Mouse (Mus musculus): ENCODE measurements around the gene Vmn2r99. TPM values are rescaled to one million over a fixed set of nuclear protein-coding genes. Genes with fewer than 3 reads are reported as not detected.

Vmn2r99 gene
- not detected in 4 replicates for total RNA-seq (2023)

GRCm38 (mm10) chr17:19361649-19362048 is at the start of gene Vmn2r99:
Vmn2r99 (plus strand) TSS chr17:19361949.

Other genes starting within 250 kb of the Vmn2r99 start
- not detected in 4 replicates for gene Vmn2r100, start 142.8 kb downstream of the Vmn2r99 start, total RNA-seq (2023)
- gene Vmn2r101, start 215.3 kb downstream of the Vmn2r99 start, total RNA-seq (2023) = not detected in 4 replicates

Data from B cell, adult 62 days (primary cell).